Mouse (Mus musculus): Measurements from ENCODE around the gene Inka1. TPM values are rescaled to one million over a fixed set of nuclear protein-coding genes. Genes with fewer than 3 reads are reported as not detected.
A peak's percentile ranks its signal among the peaks of the same experiment; 100 is the strongest.

Gene Inka1
- polyA plus RNA-seq, 2 experiments from 2014 or later: 0.33 to 0.51 TPM

- peak; percentile 95 for ATAC-seq
These were observed 35.0 kb downstream of the Inka1 start for GRCm38 (mm10) chr9:107950460-107951355.

GRCm38 (mm10) chr9:107949922-107950235 is 35.8 kb downstream of the Inka1 start, which contains the start of gene Traip:
Gene Traip (plus strand): TSS chr9:107950136.
- ATAC-seq: no peak

- ATAC-seq: no peak
These were observed 36.3 kb downstream of the Inka1 start for GRCm38 (mm10) chr9:107949184-107949921.

GRCm38 (mm10) chr9:107947241-107948194 is 38.2 kb downstream of the Inka1 start:
- no peak for ATAC-seq

- no peak for ATAC-seq
These were observed 48.8 kb downstream of the Inka1 start for GRCm38 (mm10) chr9:107936831-107937230.

- ATAC-seq: no peak
These were observed 49.4 kb downstream of the Inka1 start for GRCm38 (mm10) chr9:107936215-107936822.

GRCm38 (mm10) chr9:107935790-107936214 is 49.9 kb downstream of the Inka1 start:
- ATAC-seq: no peak

- ATAC-seq: no peak
These were observed 50.3 kb downstream of the Inka1 start, which contains the start of gene Camkv for GRCm38 (mm10) chr9:107935374-107935773. Gene Camkv (plus strand): TSS chr9:107935674.

Other genes with a start within 250 kb of the Inka1 start
- gene Rbm5, start 214.9 kb downstream of the Inka1 start, polyA plus RNA-seq (2017; shearing (Covaris generic)): 100 to 1,000 TPM; 299 to 310 TPM
- 10 to 100 TPM; 76.4 to 81.0 TPM for gene Rbm6, start 112.6 kb downstream of the Inka1 start, polyA plus RNA-seq (2017; shearing (Covaris generic))
- 10 to 100 TPM; 11.3 to 12.9 TPM for gene Mon1a, start 97.7 kb downstream of the Inka1 start, polyA plus RNA-seq (2017; shearing (Covaris generic))
- gene Mst1r, start 79.0 kb downstream of the Inka1 start, polyA plus RNA-seq (2017; shearing (Covaris generic)): not detected
- not detected for gene Actl11, start 57.4 kb downstream of the Inka1 start, polyA plus RNA-seq (2017; shearing (Covaris generic))
- gene Camkv, start 50.2 kb downstream of the Inka1 start, polyA plus RNA-seq (2017; shearing (Covaris generic)): not detected
- gene Traip, start 35.7 kb downstream of the Inka1 start, polyA plus RNA-seq (2017; shearing (Covaris generic)): 1 to 10 TPM; 5.0 to 8.2 TPM
- gene Uba7, start 10.4 kb downstream of the Inka1 start, polyA plus RNA-seq (2017; shearing (Covaris generic)): 100 to 1,000 TPM; 132 to 138 TPM
- gene Gm20661, start 2.8 kb downstream of the Inka1 start, polyA plus RNA-seq (2017; shearing (Covaris generic)): not detected
- 1 to 10 TPM in 1 of 2 experiments, under 1 TPM in 1; 0.93 to 2.5 TPM for gene Cdhr4, start 6.6 kb upstream of the Inka1 start, polyA plus RNA-seq (2017; shearing (Covaris generic))
- not detected for gene Gm20662, start 10.5 kb upstream of the Inka1 start, polyA plus RNA-seq (2017; shearing (Covaris generic))
- 10 to 100 TPM; 36.7 to 47.6 TPM for gene Ip6k1, start 16.6 kb upstream of the Inka1 start, polyA plus RNA-seq (2017; shearing (Covaris generic))
- gene Gmppb, start 63.4 kb upstream of the Inka1 start, polyA plus RNA-seq (2017; shearing (Covaris generic)): 10 to 100 TPM; 12.9 to 22.2 TPM
- gene Amigo3, start 67.3 kb upstream of the Inka1 start, polyA plus RNA-seq (2017; shearing (Covaris generic)): 1 to 10 TPM; 1.3 to 3.3 TPM
- under 1 TPM; 0.40 to 0.48 TPM for gene Mst1, start 94.6 kb upstream of the Inka1 start, polyA plus RNA-seq (2017; shearing (Covaris generic))
- 10 to 100 TPM; 49.9 to 75.8 TPM for gene Rnf123, start 97.5 kb upstream of the Inka1 start, polyA plus RNA-seq (2017; shearing (Covaris generic))
- 10 to 100 TPM; 39.4 to 45.0 TPM for gene Apeh, start 108.7 kb upstream of the Inka1 start, polyA plus RNA-seq (2017; shearing (Covaris generic))
- under 1 TPM; 0.33 to 0.73 TPM for gene Bsn, start 204.5 kb upstream of the Inka1 start, polyA plus RNA-seq (2017; shearing (Covaris generic))